Mouse (Mus musculus) ES-E14 (cell line): ENCODE results near the gene Pacsin1.

Experiments used
- CHD2 ChIP-seq: IDR thresholded peaks from 2 replicates; pipeline ENCODE4 v1.6.1; 2014; ENCODE audit warnings: mild to moderate bottlenecking, low read depth, low read length, inconsistent platforms
- MAFK ChIP-seq: IDR thresholded peaks from 2 replicates; pipeline ENCODE4 v1.6.1; 2014; ENCODE audit warnings: mild to moderate bottlenecking, low read depth, low read length, inconsistent platforms; ENCODE audit not compliant: insufficient read depth
- ZC3H11A ChIP-seq: IDR thresholded peaks from 2 replicates; pipeline ENCODE4 v1.6.1; 2012; ENCODE audit warnings: low read depth, mild to moderate bottlenecking, inconsistent platforms, low read length, borderline replicate concordance
- ZNF384 ChIP-seq: IDR thresholded peaks from 2 replicates; pipeline ENCODE4 v1.6.1; 2012; ENCODE audit warnings: low read depth, low read length, inconsistent platforms

- no peak for TF ChIP-seq ZC3H11A
- TF ChIP-seq MAFK = no peak
- TF ChIP-seq ZNF384 = no peak
- no peak for TF ChIP-seq CHD2
Observed at GRCm38 (mm10) chr17:27615388-27615787, 39.9 kb upstream of the Pacsin1 start.
